Mouse (Mus musculus): Measurements from ENCODE around the gene Asap3. TPM values are rescaled to one million over a fixed set of nuclear protein-coding genes. Genes with fewer than 3 reads are reported as not detected.

Gene Asap3
- polyA plus RNA-seq, 3 experiments from 2014 or later: 0.16 TPM; not detected in 2

Other genes starting within 250 kb of the Asap3 start
- 10 to 100 TPM; 14.2 to 26.3 (median 19.0) TPM for gene Gale, start 242.6 kb upstream of the Asap3 start, polyA plus RNA-seq (2017; shearing (Covaris generic))
- 10 to 100 TPM; 61.2 to 78.8 (median 65.5) TPM for gene Lypla2, start 233.7 kb upstream of the Asap3 start, polyA plus RNA-seq (2017; shearing (Covaris generic))
- 10 to 100 TPM in 1 of 3 experiments, 1 to 10 TPM in 2; 8.3 to 16.7 (median 9.8) TPM for gene Pithd1, start 219.1 kb upstream of the Asap3 start, polyA plus RNA-seq (2017; shearing (Covaris generic))
- gene Eloa, start 184.6 kb upstream of the Asap3 start, polyA plus RNA-seq (2017; shearing (Covaris generic)): 10 to 100 TPM; 47.2 to 77.0 (median 56.2) TPM
- gene Rpl11, start 152.9 kb upstream of the Asap3 start, polyA plus RNA-seq (2017; shearing (Covaris generic)): 1,000 to 10,000 TPM in 2 of 3 experiments, 100 to 1,000 TPM in 1; 855 to 1,337 (median 1,209) TPM
- gene Id3, start 62.9 kb upstream of the Asap3 start, polyA plus RNA-seq (2017; shearing (Covaris generic)): 100 to 1,000 TPM; 125 to 343 (median 290) TPM
- gene E2f2, start 34.0 kb upstream of the Asap3 start, polyA plus RNA-seq (2017; shearing (Covaris generic)): 10 to 100 TPM; 15.0 to 44.4 (median 16.8) TPM
- gene Tcea3, start 41.4 kb downstream of the Asap3 start, polyA plus RNA-seq (2017; shearing (Covaris generic)): under 1 TPM in 2 of 3 experiments, not detected in 1; 0.29 to 0.65 TPM
- 10 to 100 TPM in 1 of 3 experiments, 1 to 10 TPM in 2; 6.2 to 10.4 (median 8.1) TPM for gene Zfp46, start 78.3 kb downstream of the Asap3 start, polyA plus RNA-seq (2017; shearing (Covaris generic))
- gene Hnrnpr, start 104.6 kb downstream of the Asap3 start, polyA plus RNA-seq (2017; shearing (Covaris generic)): 100 to 1,000 TPM in 1 of 3 experiments, 10 to 100 TPM in 2; 97.2 to 105 (median 98.5) TPM
- gene Htr1d, start 217.2 kb downstream of the Asap3 start, polyA plus RNA-seq (2017; shearing (Covaris generic)): not detected

All from inflammation-experienced regulatory T-cells, adult 6 months (primary cell).